Mouse (Mus musculus) hindbrain, postnatal 0 days (tissue): ENCODE data around the gene Nup210. TPM values are rescaled to one million over a fixed set of nuclear protein-coding genes. Genes with fewer than 3 reads are reported as not detected.

Source experiments
- ATAC-seq: fragments of 200-750 bp; cut with Nextera tagmentation; 2 replicates; pipeline ENCODE4 v1.8.0; 2017; ENCODE audit warnings: mild to moderate bottlenecking, moderate TSS enrichment, moderate library complexity
- DNase-seq: peaks from one replicate; pipeline ENCODE4 v3.0.0-alpha.2; 2015; ENCODE audit warnings: low spot score
- H3K27ac ChIP-seq: fragments of 300-500 bp; sonication (generic); 2 replicates; pipeline ENCODE4 v1.5.1; 2014; ENCODE audit warnings: mild to moderate bottlenecking
- H3K27me3 ChIP-seq: fragments of 300-500 bp; sonication (generic); 2 replicates; pipeline ENCODE4 v1.6.1; 2014; ENCODE audit warnings: low read length, mixed read lengths; ENCODE audit not compliant: insufficient read depth
- H3K36me3 ChIP-seq: fragments of 300-500 bp; sonication (generic); 2 replicates; pipeline ENCODE4 v1.6.1; 2014; ENCODE audit warnings: low read length, mixed read lengths; ENCODE audit not compliant: insufficient read depth
- H3K4me1 ChIP-seq: fragments of 300-500 bp; sonication (generic); 2 replicates; pipeline ENCODE4 v1.6.1; 2014; ENCODE audit warnings: antibody characterized with exemption, low read length, mixed read lengths; ENCODE audit not compliant: insufficient read depth
- H3K4me2 ChIP-seq: fragments of 300-500 bp; sonication (generic); 2 replicates; pipeline ENCODE4 v1.6.1; 2014; ENCODE audit warnings: low read depth, mild to moderate bottlenecking, low read length, moderate library complexity, mixed read lengths
- H3K4me3 ChIP-seq: fragments of 300-500 bp; sonication (generic); 2 replicates; pipeline ENCODE4 v1.5.1; 2014; ENCODE audit warnings: low read length
- H3K9ac ChIP-seq: fragments of 300-500 bp; sonication (generic); replicated peaks from 2 replicates; pipeline ENCODE4 v1.6.1; 2014; ENCODE audit warnings: mild to moderate bottlenecking, low read length, moderate library complexity, mixed read lengths
- H3K9me3 ChIP-seq: fragments of 300-500 bp; sonication (generic); 2 replicates; pipeline ENCODE4 v1.6.1; 2016; ENCODE audit warnings: low read length, mixed read lengths
- CTCF ChIP-seq: IDR thresholded peaks from 2 replicates; pipeline ENCODE4 v1.5.1; 2016; ENCODE audit warnings: antibody characterized with exemption, control low read depth, low read depth
- WGBS: fragments of 180-500 bp; shearing (Covaris S2); extraction: QIAGEN DNeasy Blood & Tissue Kit; methylation state at CpG from one replicate; pipeline ENCODE4 v1.1.7; 2014; 5-methylcytosine and 5-hydroxymethylcytosine counted together
- polyA plus RNA-seq: library from polyadenylated mRNA; unstranded; fragments of >200 nt; fragmentation: Nextera tagmentation; extraction: Ambion mirVana; gene quantifications from 2 replicates; pipeline ENCODE4 v1.2.1, GENCODE M21; 2015
- total RNA-seq: library from RNA; depleted of rRNA; stranded (reverse); fragments of >200 nt; gene quantifications from 2 replicates; pipeline ENCODE4 v1.2.3, GENCODE M21; 2014

Nup210 gene
- total and polyA plus RNA-seq, 2 experiments from 2014 or later, result 15.6 to 76.0 TPM

- ATAC-seq (no peak), DNase-seq (no peak)
- no peak for TF ChIP-seq CTCF
- H3K27ac ChIP-seq, result no peak overlapping the region
- WGBS, result 91% methylated on average over 1 of the region's 1 CpGs
- no peak overlapping the region for H3K4me3 ChIP-seq
- no peaks in the 10 kb centered on the region for H3K9me3 ChIP-seq
- no peak overlapping the region for H3K4me2 ChIP-seq
- H3K9ac ChIP-seq, result no peak overlapping the region
- H3K27me3 ChIP-seq, result no peaks in the 10 kb centered on the region
- H3K4me1 ChIP-seq, result no peaks in the 10 kb centered on the region
- peaks cover 35% of the 10 kb centered on the region; the same call in 1 of the 2 replicates for H3K36me3 ChIP-seq
These were observed 48.1 kb downstream of the Nup210 start for GRCm38 (mm10) chr6:91068511-91068910.

- Histone ChIP-seq H3K4me2 (no peak overlapping the region), H3K9me3 (no peaks in the 10 kb centered on the region), H3K4me3 (no peak overlapping the region), H3K9ac (no peak overlapping the region), H3K27me3 (no peaks in the 10 kb centered on the region), H3K27ac (no peak overlapping the region), H3K4me1 (no peaks in the 10 kb centered on the region), H3K36me3 (peaks cover 29% of the 10 kb centered on the region; the same call in 1 of the 2 replicates)
- TF ChIP-seq CTCF, result no peak
- DNase-seq (no peak), ATAC-seq (no peak)
- WGBS, result 89% methylated on average over 3 of the region's 3 CpGs
These were observed 49.6 kb downstream of the Nup210 start for GRCm38 (mm10) chr6:91067048-91067447.

GRCm38 (mm10) chr6:91061296-91061695 lies 55.3 kb downstream of the Nup210 start:
- 91% methylated on average over 2 of the region's 2 CpGs for WGBS
- Histone ChIP-seq H3K4me2 (no peak overlapping the region), H3K27ac (no peak overlapping the region), H3K9ac (no peak overlapping the region), H3K9me3 (no peaks in the 10 kb centered on the region), H3K36me3 (peaks cover 18% of the 10 kb centered on the region; the same call in 1 of the 2 replicates), H3K4me1 (no peaks in the 10 kb centered on the region), H3K4me3 (no peak overlapping the region), H3K27me3 (no peaks in the 10 kb centered on the region)
- ATAC-seq (no peak), DNase-seq (no peak)
- no peak for TF ChIP-seq CTCF

GRCm38 (mm10) chr6:91059711-91060110 lies 56.9 kb downstream of the Nup210 start:
- no peak overlapping the region for H3K9ac ChIP-seq
- H3K4me3 ChIP-seq, result no peak overlapping the region
- peak; percentile 48 for ATAC-seq
- no peak overlapping the region for H3K4me2 ChIP-seq
- peaks cover 24% of the 10 kb centered on the region; the same call in 1 of the 2 replicates for H3K36me3 ChIP-seq
- H3K4me1 ChIP-seq, result no peaks in the 10 kb centered on the region
- H3K27ac ChIP-seq, result no peak overlapping the region
- 41% methylated on average over 2 of the region's 2 CpGs for WGBS
- DNase-seq, result peak; percentile 35
- TF ChIP-seq CTCF, result peak; percentile 84
- no peaks in the 10 kb centered on the region for H3K27me3 ChIP-seq
- no peaks in the 10 kb centered on the region for H3K9me3 ChIP-seq

- ATAC-seq (no peak), DNase-seq (no peak)
- H3K4me3 ChIP-seq, result no peak overlapping the region
- 85% methylated on average over 2 of the region's 2 CpGs for WGBS
- peaks cover 31% of the 10 kb centered on the region for H3K36me3 ChIP-seq
- H3K27me3 ChIP-seq, result no peaks in the 10 kb centered on the region
- TF ChIP-seq CTCF, result no peak
- H3K9me3 ChIP-seq, result no peaks in the 10 kb centered on the region
- no peak overlapping the region for H3K9ac ChIP-seq
- H3K4me2 ChIP-seq, result no peak overlapping the region
- H3K4me1 ChIP-seq, result no peaks in the 10 kb centered on the region
- no peak overlapping the region for H3K27ac ChIP-seq
These were observed 58.6 kb downstream of the Nup210 start for GRCm38 (mm10) chr6:91057989-91058388.

GRCm38 (mm10) chr6:91056348-91056747 lies 60.3 kb downstream of the Nup210 start:
- no peak for TF ChIP-seq CTCF
- Histone ChIP-seq H3K4me1 (no peaks in the 10 kb centered on the region), H3K4me2 (no peak overlapping the region), H3K27me3 (no peaks in the 10 kb centered on the region), H3K4me3 (no peak overlapping the region), H3K9ac (no peak overlapping the region), H3K9me3 (no peaks in the 10 kb centered on the region), H3K27ac (no peak overlapping the region), H3K36me3 (peaks cover 43% of the 10 kb centered on the region)
- no peak for ATAC-seq
- DNase-seq, result no peak

- no peak overlapping the region for H3K9ac ChIP-seq
- ATAC-seq (no peak), DNase-seq (no peak)
- WGBS, result 94% methylated on average over 4 of the region's 4 CpGs
- H3K4me3 ChIP-seq, result no peak overlapping the region
- no peak overlapping the region for H3K4me2 ChIP-seq
- TF ChIP-seq CTCF, result peak; percentile 32
- no peak overlapping the region for H3K27ac ChIP-seq
- H3K36me3 ChIP-seq, result peaks cover 39% of the 10 kb centered on the region
- no peaks in the 10 kb centered on the region for H3K27me3 ChIP-seq
- no peaks in the 10 kb centered on the region for H3K9me3 ChIP-seq
- no peaks in the 10 kb centered on the region for H3K4me1 ChIP-seq
These were observed 64.1 kb downstream of the Nup210 start for GRCm38 (mm10) chr6:91052572-91052971.
